Mouse (Mus musculus) liver, embryonic 15.5 days (tissue): ENCODE results near the gene Dnal4. TPM values are rescaled to one million over a fixed set of nuclear protein-coding genes. Genes with fewer than 3 reads are reported as not detected.

Experiments used
- ATAC-seq: fragments of 200-750 bp; cut with Nextera tagmentation; 2 replicates; pipeline ENCODE4 v1.8.0; 2017; ENCODE audit warnings: moderate number of reproducible peaks, mild to moderate bottlenecking, moderate library complexity; ENCODE audit not compliant: insufficient read depth
- H3K27ac ChIP-seq: fragments of 300-500 bp; sonication (generic); replicated peaks from 2 replicates; pipeline ENCODE4 v1.5.1; 2015; ENCODE audit warnings: mild to moderate bottlenecking, inconsistent platforms
- H3K27me3 ChIP-seq: fragments of 300-500 bp; sonication (generic); 2 replicates; pipeline ENCODE4 v1.6.1; 2015; ENCODE audit warnings: mild to moderate bottlenecking, inconsistent platforms
- H3K36me3 ChIP-seq: fragments of 300-500 bp; sonication (generic); replicated peaks from 2 replicates; pipeline ENCODE4 v1.6.1; 2015; ENCODE audit warnings: moderate library complexity, mild to moderate bottlenecking, inconsistent platforms
- H3K4me1 ChIP-seq: fragments of 300-500 bp; sonication (generic); replicated peaks from 2 replicates; pipeline ENCODE4 v1.6.1; 2015; ENCODE audit warnings: inconsistent platforms
- H3K4me2 ChIP-seq: fragments of 300-500 bp; sonication (generic); 2 replicates; pipeline ENCODE4 v1.6.1; 2015; ENCODE audit warnings: moderate library complexity, mild to moderate bottlenecking, inconsistent platforms
- H3K4me3 ChIP-seq: fragments of 300-500 bp; sonication (generic); replicated peaks from 2 replicates; pipeline ENCODE4 v1.5.1; 2015; ENCODE audit warnings: mild to moderate bottlenecking, inconsistent platforms
- H3K9ac ChIP-seq: fragments of 300-500 bp; sonication (generic); 2 replicates; pipeline ENCODE4 v1.6.1; 2015; ENCODE audit warnings: moderate library complexity, mild to moderate bottlenecking, inconsistent platforms
- H3K9me3 ChIP-seq: fragments of 300-500 bp; sonication (generic); replicated peaks from 2 replicates; pipeline ENCODE4 v1.6.1; 2016; ENCODE audit warnings: inconsistent platforms
- WGBS: fragments of 180-500 bp; shearing (Covaris S2); methylation state at CpG from one replicate; pipeline ENCODE4 v1.1.7; 2015; ENCODE audit warnings: mixed read lengths; ENCODE audit not compliant: insufficient replicate concordance; 5-methylcytosine and 5-hydroxymethylcytosine counted together
- polyA plus RNA-seq: library from polyadenylated mRNA; unstranded; fragments of >200 nt; fragmentation: Nextera tagmentation; extraction: Ambion mirVana; gene quantifications from 2 replicates; pipeline ENCODE4 v1.2.1, GENCODE M21; 2015

Gene Dnal4
- polyA plus RNA-seq, 1 experiment from 2014 or later = 7.7 TPM

- no peak overlapping the region for H3K9ac ChIP-seq
- WGBS = 60% methylated on average over 11 of the region's 11 CpGs
- H3K9me3 ChIP-seq = no peaks in the 10 kb centered on the region
- no peak overlapping the region for H3K4me2 ChIP-seq
- H3K27ac ChIP-seq = no peak overlapping the region
- H3K4me3 ChIP-seq = no peak overlapping the region
- ATAC-seq = no peak
- H3K4me1 ChIP-seq = peaks cover 12% of the 10 kb centered on the region
- H3K36me3 ChIP-seq = no peaks in the 10 kb centered on the region
- no peaks in the 10 kb centered on the region for H3K27me3 ChIP-seq
These were observed 29.7 kb downstream of the Dnal4 start for GRCm38 (mm10) chr15:79747998-79748397.

DNA sequence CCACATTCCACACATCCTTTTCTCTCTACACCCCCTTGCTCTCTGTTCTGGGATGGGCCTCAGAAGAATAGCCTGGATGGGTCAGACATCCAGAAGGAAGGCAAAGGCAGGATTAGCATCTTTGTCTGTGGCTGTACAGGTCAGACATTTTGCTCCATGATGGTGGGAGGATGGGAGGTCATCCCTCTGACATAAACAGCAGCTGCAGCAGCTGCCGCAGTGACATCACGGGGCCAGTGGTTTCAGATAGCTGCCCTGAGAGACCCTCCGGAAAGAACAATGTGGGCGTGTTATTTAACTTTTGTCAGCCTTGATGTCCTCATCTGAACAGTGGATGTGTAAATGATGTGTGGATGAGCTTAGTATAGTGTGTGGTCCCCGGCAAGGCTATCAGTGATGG is 31.8 kb downstream of the Dnal4 start:
- no peaks in the 10 kb centered on the region for H3K9me3 ChIP-seq
- no peak overlapping the region for H3K4me2 ChIP-seq
- ATAC-seq = no peak
- H3K27ac ChIP-seq = no peak overlapping the region
- H3K4me3 ChIP-seq = no peak overlapping the region
- no peak overlapping the region for H3K9ac ChIP-seq
- H3K36me3 ChIP-seq = no peaks in the 10 kb centered on the region
- WGBS = 79% methylated on average over 5 of the region's 5 CpGs
- H3K27me3 ChIP-seq = no peaks in the 10 kb centered on the region
- peaks cover 22% of the 10 kb centered on the region for H3K4me1 ChIP-seq

GRCm38 (mm10) chr15:79745312-79745711 is 32.3 kb downstream of the Dnal4 start:
- Histone ChIP-seq H3K4me2 (no peak overlapping the region), H3K9ac (no peak overlapping the region), H3K4me3 (no peak overlapping the region), H3K36me3 (no peaks in the 10 kb centered on the region), H3K9me3 (no peaks in the 10 kb centered on the region), H3K27ac (no peak overlapping the region), H3K4me1 (peaks cover 26% of the 10 kb centered on the region), H3K27me3 (no peaks in the 10 kb centered on the region)
- ATAC-seq = no peak
- WGBS = 73% methylated on average over 10 of the region's 10 CpGs

- no peak for ATAC-seq
- Histone ChIP-seq H3K27ac (no peak overlapping the region), H3K4me3 (no peak overlapping the region), H3K9me3 (no peaks in the 10 kb centered on the region), H3K27me3 (no peaks in the 10 kb centered on the region), H3K4me1 (peaks cover 29% of the 10 kb centered on the region), H3K36me3 (no peaks in the 10 kb centered on the region), H3K9ac (no peak overlapping the region), H3K4me2 (no peak overlapping the region)
- 65% methylated on average over 8 of the region's 8 CpGs for WGBS
These were observed 32.9 kb downstream of the Dnal4 start for GRCm38 (mm10) chr15:79744742-79745141.

- Histone ChIP-seq H3K36me3 (no peaks in the 10 kb centered on the region; the same call in 1 of the 2 replicates), H3K9me3 (no peaks in the 10 kb centered on the region), H3K4me2 (no peak overlapping the region), H3K4me3 (no peak overlapping the region), H3K4me1 (peaks cover 36% of the 10 kb centered on the region), H3K27me3 (no peaks in the 10 kb centered on the region), H3K9ac (no peak overlapping the region), H3K27ac (no peak overlapping the region)
- ATAC-seq = no peak
- WGBS = 84% methylated on average over 11 of the region's 11 CpGs
These were observed 33.6 kb downstream of the Dnal4 start for GRCm38 (mm10) chr15:79744001-79744400.

DNA sequence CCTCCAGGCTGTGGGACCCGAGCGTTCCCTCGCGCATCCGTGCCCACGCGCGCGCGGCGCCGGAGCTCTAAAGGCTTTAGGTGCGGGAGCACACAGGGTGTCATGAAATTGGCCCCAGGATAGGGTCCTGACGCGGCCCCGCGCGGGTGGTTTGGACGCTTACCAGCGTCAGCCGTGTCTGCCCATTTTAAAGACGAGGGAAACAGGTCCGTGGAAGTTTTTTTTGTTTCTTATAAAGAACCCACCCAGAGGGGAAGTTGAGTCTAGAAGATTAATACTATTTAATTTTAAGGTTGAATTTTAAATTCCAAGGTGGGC is 35.0 kb downstream of the Dnal4 start:
- Histone ChIP-seq H3K27ac (peak overlapping the region; percentile 78), H3K36me3 (peaks cover 11% of the 10 kb centered on the region), H3K4me3 (peak overlapping the region; percentile 97), H3K27me3 (no peaks in the 10 kb centered on the region), H3K4me1 (peaks cover 37% of the 10 kb centered on the region), H3K9ac (peak overlapping the region; percentile 94), H3K9me3 (no peaks in the 10 kb centered on the region), H3K4me2 (peak overlapping the region; percentile 99)
- peak; percentile 8 for ATAC-seq
- under 1% methylated on average over 23 of the region's 23 CpGs for WGBS

- peak; percentile 90 for ATAC-seq
- WGBS = under 1% methylated on average over 93 of the region's 93 CpGs
- peak within 1 kb of the TSS; percentile 99 for H3K4me2 ChIP-seq
These were observed 35.5 kb downstream of the Dnal4 start, which contains the start of gene Sun2 for GRCm38 (mm10) chr15:79741921-79742705. TSS of gene Sun2 (minus strand) at chr15:79742536.

DNA sequence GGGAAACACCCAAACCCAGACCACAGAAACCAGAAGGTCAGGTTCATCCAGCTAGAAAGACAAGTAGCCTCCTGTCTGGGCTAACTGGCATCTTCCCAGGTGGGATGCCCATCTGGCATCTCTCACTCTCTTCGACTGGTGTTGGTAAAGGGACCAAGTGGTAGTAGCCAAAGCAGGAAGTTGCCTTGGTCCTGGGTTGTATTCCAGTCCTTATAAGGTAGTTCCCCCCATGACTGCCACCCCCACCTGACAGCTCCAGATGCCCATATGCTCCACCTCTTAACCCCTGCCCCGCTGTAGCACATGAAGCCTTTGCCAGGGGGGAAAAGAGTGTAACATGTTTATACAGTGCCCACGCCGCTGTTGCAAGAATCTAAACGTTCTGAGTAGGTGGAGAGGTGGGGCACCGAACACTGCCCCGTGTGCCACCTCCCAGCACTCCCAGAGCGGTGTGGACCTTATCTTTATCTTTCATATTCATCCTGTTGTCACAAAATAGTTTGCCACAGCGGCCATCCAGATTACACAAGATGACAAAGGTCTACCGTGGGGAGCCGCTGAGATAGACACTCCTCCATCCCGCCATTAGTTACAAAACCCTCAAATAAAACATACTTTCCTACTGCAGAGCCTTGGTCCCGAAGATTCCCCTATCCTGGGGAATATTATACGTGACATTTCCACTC is 36.3 kb downstream of the Dnal4 start:
- H3K27ac ChIP-seq = peak overlapping the region; percentile 78
- H3K4me2 ChIP-seq = peak overlapping the region; percentile 99
- 4% methylated on average over 14 of the region's 14 CpGs for WGBS
- H3K9me3 ChIP-seq = no peaks in the 10 kb centered on the region
- H3K36me3 ChIP-seq = peaks cover 25% of the 10 kb centered on the region
- peak overlapping the region; percentile 94 for H3K9ac ChIP-seq
- H3K4me1 ChIP-seq = peaks cover 37% of the 10 kb centered on the region
- peak overlapping the region; percentile 97 for H3K4me3 ChIP-seq
- no peak for ATAC-seq
- H3K27me3 ChIP-seq = no peaks in the 10 kb centered on the region

More at GRCm38 (mm10) chr15:79741921-79742705, 35.5 kb downstream of the Dnal4 start, which contains the start of gene Sun2:
- Histone ChIP-seq H3K36me3 (peaks cover 17% of the 10 kb centered on the region), H3K9ac (peak within 1 kb of the TSS; percentile 94), H3K27me3 (no peaks in the 10 kb centered on the region), H3K9me3 (no peaks in the 10 kb centered on the region), H3K4me1 (peaks cover 37% of the 10 kb centered on the region), H3K4me3 (peak within 1 kb of the TSS; percentile 97), H3K27ac (peak within 1 kb of the TSS; percentile 78)

DNA sequence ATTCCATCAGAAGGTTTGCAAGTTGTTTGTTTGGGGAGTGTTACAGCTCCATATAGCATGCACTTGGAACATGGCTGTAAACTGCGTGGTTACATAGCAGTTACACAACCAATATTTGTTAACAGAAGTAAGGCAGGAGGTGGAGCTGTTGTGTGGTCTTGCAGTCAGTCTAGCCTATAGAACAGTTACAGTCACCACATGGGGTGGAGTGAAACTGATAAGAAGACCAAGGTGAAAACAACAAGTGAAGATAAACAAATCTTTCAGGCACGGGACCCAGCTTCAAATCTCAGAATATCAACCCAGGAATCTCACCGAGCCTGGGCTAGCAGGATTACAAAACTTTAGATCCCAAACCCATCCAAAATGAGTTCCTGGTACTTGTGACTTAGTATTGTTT is 36.9 kb downstream of the Dnal4 start:
- Histone ChIP-seq H3K27ac (peak overlapping the region; percentile 78), H3K9ac (peak overlapping the region; percentile 94; the same call in 1 of the 2 replicates), H3K4me3 (peak overlapping the region; percentile 97), H3K9me3 (no peaks in the 10 kb centered on the region), H3K36me3 (peaks cover 28% of the 10 kb centered on the region), H3K27me3 (no peaks in the 10 kb centered on the region), H3K4me2 (peak overlapping the region; percentile 99), H3K4me1 (peaks cover 37% of the 10 kb centered on the region)
- ATAC-seq = no peak
- 23% methylated on average over 3 of the region's 3 CpGs for WGBS

DNA sequence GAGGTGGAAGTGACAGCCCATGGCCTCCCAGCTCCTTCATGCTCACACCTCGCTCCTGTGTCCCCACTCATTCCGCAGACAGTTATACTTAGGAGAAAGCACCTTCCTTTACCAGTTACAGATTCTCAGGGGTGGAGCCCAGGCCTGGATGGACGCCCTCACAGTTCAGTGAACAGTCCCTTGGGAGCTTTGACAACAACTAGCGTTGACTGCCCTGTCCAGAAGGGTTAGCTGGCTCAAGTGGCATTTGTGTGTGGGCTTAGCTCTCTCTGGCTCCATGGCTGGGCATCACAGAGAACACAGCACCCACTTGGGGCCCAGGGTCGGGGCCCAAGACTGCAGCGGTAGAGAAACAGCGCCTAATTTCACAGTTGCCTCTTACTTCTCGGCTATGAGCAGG is 43.3 kb downstream of the Dnal4 start:
- no peaks in the 10 kb centered on the region for H3K9me3 ChIP-seq
- no peaks in the 10 kb centered on the region for H3K27me3 ChIP-seq
- no peak overlapping the region for H3K4me3 ChIP-seq
- no peak overlapping the region for H3K9ac ChIP-seq
- H3K36me3 ChIP-seq = peaks cover 66% of the 10 kb centered on the region
- 0 out of 2 replicates have a peak, but pooled peaks cover 11% of the 10 kb centered on the region for H3K4me1 ChIP-seq
- no peak overlapping the region for H3K4me2 ChIP-seq
- WGBS = 74% methylated on average over 8 of the region's 8 CpGs
- ATAC-seq = no peak
- H3K27ac ChIP-seq = peak overlapping the region; percentile 22

GRCm38 (mm10) chr15:79733640-79734039 is 44.0 kb downstream of the Dnal4 start:
- H3K27me3 ChIP-seq = no peaks in the 10 kb centered on the region
- 0 out of 2 replicates have a peak, but pooled peaks cover 7% of the 10 kb centered on the region for H3K4me1 ChIP-seq
- no peak for ATAC-seq
- peaks cover 69% of the 10 kb centered on the region for H3K36me3 ChIP-seq
- H3K9ac ChIP-seq = no peak overlapping the region
- H3K27ac ChIP-seq = peak overlapping the region; percentile 22; the same call in 1 of the 2 replicates
- no peaks in the 10 kb centered on the region for H3K9me3 ChIP-seq
- no peak overlapping the region for H3K4me2 ChIP-seq
- 58% methylated on average over 4 of the region's 4 CpGs for WGBS
- H3K4me3 ChIP-seq = no peak overlapping the region
